Mouse (Mus musculus) C2C12 (cell line): ENCODE results near the gene Nepn. TPM values are rescaled to one million over a fixed set of nuclear protein-coding genes. Genes with fewer than 3 reads are reported as not detected.

Experiments
- H3K27me3 ChIP-seq: one replicate; pipeline ENCODE4 v1.6.1; 2011; ENCODE audit not compliant: control insufficient read depth, insufficient read depth, insufficient read length
- H3K36me3 ChIP-seq: one replicate; pipeline ENCODE4 v1.6.1; 2011; ENCODE audit not compliant: control insufficient read depth, insufficient read depth
- H3K4me3 ChIP-seq: one replicate; pipeline ENCODE4 v1.5.1; 2011; ENCODE audit warnings: mild to moderate bottlenecking, control low read depth; ENCODE audit not compliant: poor library complexity, insufficient read depth, severe bottlenecking
- H3K79me2 ChIP-seq: one replicate; pipeline ENCODE4 v1.6.1; 2011; ENCODE audit not compliant: control insufficient read depth, insufficient read depth
- H3K79me3 ChIP-seq: one replicate; pipeline ENCODE4 v1.6.1; 2011; ENCODE audit warnings: low read depth, control low read depth
- H3ac ChIP-seq: one replicate; pipeline ENCODE3; 2011; ENCODE audit warnings: low read depth; ENCODE audit not compliant: control insufficient read depth, insufficient read length
- CEBPB ChIP-seq: IDR thresholded peaks from one replicate; pipeline ENCODE4 v1.6.1; 2011; ENCODE audit warnings: low read depth, mild to moderate bottlenecking, control low read depth, moderate library complexity
- CTCF ChIP-seq: IDR thresholded peaks from one replicate; pipeline ENCODE4 v1.5.1; 2011; ENCODE audit not compliant: control insufficient read depth, insufficient read depth, insufficient read length
- FOSL1 ChIP-seq: IDR thresholded peaks from one replicate; pipeline ENCODE4 v1.8.0; 2011; ENCODE audit warnings: mild to moderate bottlenecking, low read length; ENCODE audit not compliant: poor library complexity, insufficient read depth, severe bottlenecking
- MAX ChIP-seq: IDR thresholded peaks from one replicate; pipeline ENCODE4 v1.6.1; 2011; ENCODE audit warnings: mild to moderate bottlenecking, control low read depth
- MYOD1 ChIP-seq: IDR thresholded peaks from one replicate; pipeline ENCODE4 v1.6.1; 2011; ENCODE audit warnings: low read depth; ENCODE audit not compliant: control insufficient read depth, insufficient read length
- MYOG ChIP-seq: IDR thresholded peaks from one replicate; pipeline ENCODE4 v1.6.1; 2011; ENCODE audit not compliant: control insufficient read depth, insufficient read length; ENCODE audit errors: extremely low read depth
- USF1 ChIP-seq: IDR thresholded peaks from one replicate; pipeline ENCODE4 v1.6.1; 2011; ENCODE audit warnings: low read depth, mild to moderate bottlenecking, control low read depth, moderate library complexity
- polyA plus RNA-seq: library from polyadenylated mRNA; unstranded; fragments of >200 nt; fragmentation: generic; extraction: Trizol; gene quantifications from one replicate; pipeline ENCODE4 v1.2.1, GENCODE M21; 2012; ENCODE audit warnings: missing spikeins

The Nepn gene
- polyA plus RNA-seq, 1 experiment: not detected

DNA sequence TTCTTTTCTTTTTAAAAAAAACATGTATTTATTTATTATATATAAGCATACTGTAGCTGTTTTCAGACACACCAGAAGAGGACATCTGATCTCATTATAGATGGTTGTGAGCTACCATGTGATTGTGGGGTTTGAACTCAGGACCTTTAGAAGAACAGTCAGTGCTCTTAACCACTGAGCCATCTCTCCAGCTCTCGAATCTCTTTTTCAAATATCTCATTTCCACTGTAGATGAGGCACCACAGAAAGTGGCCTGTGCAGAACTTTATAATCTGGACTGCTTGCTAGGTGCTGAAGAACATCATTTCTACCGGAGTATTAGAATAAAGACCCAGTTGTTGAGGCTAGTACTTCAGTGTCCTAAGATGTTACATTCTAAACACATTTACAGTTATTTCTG is 26.2 kb downstream of the Nepn start:
- Histone ChIP-seq H3K79me3 (peaks cover 24% of the 10 kb centered on the region), H3K27me3 (no peaks in the 10 kb centered on the region), H3K79me2 (peaks cover 26% of the 10 kb centered on the region), H3ac (no peak overlapping the region), H3K4me3 (no peak overlapping the region), H3K36me3 (peaks cover 4% of the 10 kb centered on the region)
- TF ChIP-seq USF1: no peak
- TF ChIP-seq FOSL1: no peak
- no peak for TF ChIP-seq CTCF
- no peak for TF ChIP-seq MYOG
- TF ChIP-seq MAX: no peak

DNA sequence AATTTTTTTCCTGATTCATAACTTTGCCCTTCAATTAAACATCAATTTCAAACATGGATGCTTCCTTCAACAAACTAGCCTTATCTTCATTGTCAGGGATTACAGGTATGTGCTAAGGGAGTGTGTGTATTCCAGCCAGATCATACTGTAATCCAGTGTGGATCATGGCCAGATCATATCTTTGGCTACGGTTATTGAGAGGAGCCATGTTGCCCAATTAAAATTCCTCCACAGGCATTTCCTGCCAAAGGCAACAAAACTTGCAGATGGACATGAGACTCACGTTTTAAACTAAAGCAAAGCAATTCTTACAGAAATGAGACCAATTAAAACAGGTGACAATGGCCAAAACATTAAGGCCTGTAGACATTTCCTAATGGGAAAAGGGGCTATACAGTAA is 27.7 kb downstream of the Nepn start:
- Histone ChIP-seq H3K79me2 (peaks cover 40% of the 10 kb centered on the region), H3K79me3 (peaks cover 38% of the 10 kb centered on the region), H3ac (no peak overlapping the region), H3K36me3 (peaks cover 11% of the 10 kb centered on the region), H3K27me3 (no peaks in the 10 kb centered on the region), H3K4me3 (no peak overlapping the region)
- TF ChIP-seq CEBPB: no peak
- no peak for TF ChIP-seq CTCF
- no peak for TF ChIP-seq USF1
- no peak for TF ChIP-seq MAX
- TF ChIP-seq MYOG: no peak

DNA sequence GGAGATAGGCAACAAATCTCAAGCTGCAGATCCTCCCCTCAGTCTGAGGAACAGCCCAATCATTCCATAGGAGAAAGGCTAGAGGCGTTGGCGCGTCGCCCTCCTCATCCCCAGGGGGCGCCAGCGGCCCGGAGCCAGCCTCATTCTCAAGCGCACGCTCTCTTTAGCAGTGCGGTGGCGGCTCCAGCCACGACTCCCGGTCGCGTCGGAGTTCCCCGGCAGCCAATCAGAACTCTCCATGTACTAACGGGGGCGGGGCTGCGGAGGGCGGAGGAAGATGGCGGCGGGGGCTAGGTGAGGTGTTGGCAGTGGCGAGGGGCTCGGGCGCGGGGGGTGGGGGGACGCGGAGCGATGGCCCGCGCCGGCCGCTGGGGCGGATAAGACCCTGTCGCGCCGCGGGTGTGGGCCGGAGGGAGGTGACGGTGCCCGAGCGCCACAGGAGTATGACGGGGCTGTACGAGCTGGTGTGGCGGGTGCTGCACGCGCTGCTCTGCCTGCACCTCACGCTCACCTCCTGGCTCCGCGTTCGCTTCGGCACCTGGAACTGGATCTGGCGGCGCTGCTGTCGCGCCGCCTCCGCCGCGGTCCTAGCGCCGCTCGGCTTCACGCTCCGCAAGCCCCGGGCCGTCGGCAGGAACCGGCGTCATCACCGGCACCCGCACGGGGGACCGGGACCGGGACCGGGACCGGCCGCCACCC is 28.7 kb downstream of the Nepn start, which contains the start of gene Nus1:
Gene Nus1, plus strand, starts transcription at position 249 of the 699 bp plus-strand sequence.
- peaks cover 50% of the 10 kb centered on the region for H3K79me2 ChIP-seq
- peaks cover 11% of the 10 kb centered on the region for H3K36me3 ChIP-seq
- TF ChIP-seq MAX: peak; percentile 74
- no peak for TF ChIP-seq USF1
- no peak for TF ChIP-seq MYOD1
- TF ChIP-seq CTCF: peak; percentile 96
- peak within 1 kb of the TSS; percentile 98 for H3K4me3 ChIP-seq
- peak within 1 kb of the TSS; percentile 87 for H3ac ChIP-seq
- H3K79me3 ChIP-seq: peaks cover 48% of the 10 kb centered on the region
- no peaks in the 10 kb centered on the region for H3K27me3 ChIP-seq

DNA sequence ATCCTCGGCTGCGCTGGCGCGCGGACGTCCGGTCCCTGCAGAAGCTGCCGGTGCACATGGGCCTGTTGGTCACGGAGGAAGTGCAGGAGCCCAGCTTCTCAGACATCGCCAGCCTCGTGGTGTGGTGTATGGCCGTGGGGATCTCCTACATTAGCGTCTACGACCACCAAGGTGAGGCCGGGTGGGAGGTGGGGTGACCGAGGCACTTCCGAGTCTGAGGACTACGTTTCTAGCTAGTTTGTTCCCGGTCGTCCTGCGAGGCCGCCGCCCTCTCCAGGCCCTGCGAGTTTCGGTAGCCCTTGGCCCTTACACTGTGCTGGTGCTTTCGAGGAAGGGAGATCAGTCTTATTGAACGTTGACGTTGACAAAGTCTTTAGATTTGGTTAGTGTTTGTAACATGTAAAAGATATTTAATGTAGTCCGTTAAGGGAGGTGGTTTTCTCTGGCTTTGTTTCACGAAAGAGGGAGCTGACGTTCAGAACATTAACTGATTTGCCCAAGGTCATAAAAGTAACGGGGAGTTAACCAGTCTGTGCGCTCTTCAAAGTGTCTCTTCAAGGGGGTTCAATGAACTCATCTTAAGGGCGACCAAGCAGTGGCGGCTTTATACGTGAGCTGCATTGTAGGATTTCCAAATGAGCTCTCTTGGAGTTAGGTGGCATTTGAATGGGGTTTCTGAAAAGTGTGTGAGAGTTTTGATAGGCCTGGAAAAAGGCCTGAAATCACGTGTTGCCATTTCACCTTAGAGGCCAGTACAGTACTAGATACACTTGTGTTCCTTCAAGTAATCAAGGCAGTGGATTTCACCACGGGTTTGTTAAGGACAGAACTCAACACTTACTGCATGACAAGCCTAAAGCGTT is 29.5 kb downstream of the Nepn start:
- H3K27me3 ChIP-seq: no peaks in the 10 kb centered on the region
- peaks cover 56% of the 10 kb centered on the region for H3K79me3 ChIP-seq
- H3ac ChIP-seq: peak overlapping the region; percentile 87
- H3K79me2 ChIP-seq: peaks cover 58% of the 10 kb centered on the region
- TF ChIP-seq FOSL1: no peak
- TF ChIP-seq MAX: no peak
- peak; percentile 80 for TF ChIP-seq USF1
- peaks cover 11% of the 10 kb centered on the region for H3K36me3 ChIP-seq
- H3K4me3 ChIP-seq: peak overlapping the region; percentile 98

DNA sequence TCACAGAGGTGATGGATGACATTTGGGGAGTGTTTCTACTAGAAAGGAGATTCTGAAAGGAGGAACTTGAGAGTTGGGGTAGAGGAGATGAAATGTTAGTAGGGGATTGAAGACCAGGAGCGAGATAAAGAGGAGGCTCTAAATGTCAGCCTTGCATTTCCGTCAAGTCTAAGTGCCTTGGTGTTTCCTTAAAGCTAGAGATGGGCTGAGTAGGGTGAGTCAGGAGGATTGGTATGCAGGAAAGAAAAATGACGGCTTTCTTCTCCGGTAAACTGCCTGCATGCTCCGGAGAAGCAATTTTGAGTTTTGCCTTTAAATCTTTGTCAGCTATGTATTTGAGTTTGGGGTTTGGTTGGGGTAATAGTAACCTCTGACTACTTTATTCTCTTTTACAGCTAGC is 30.2 kb downstream of the Nepn start:
- peaks cover 11% of the 10 kb centered on the region for H3K36me3 ChIP-seq
- no peak for TF ChIP-seq MAX
- TF ChIP-seq FOSL1: no peak
- TF ChIP-seq MYOG: no peak
- TF ChIP-seq USF1: no peak
- no peak for TF ChIP-seq CTCF
- TF ChIP-seq CEBPB: no peak
- TF ChIP-seq MYOD1: no peak
- peak overlapping the region; percentile 98 for H3K4me3 ChIP-seq
- H3ac ChIP-seq: no peak overlapping the region
- H3K27me3 ChIP-seq: no peaks in the 10 kb centered on the region
- peaks cover 65% of the 10 kb centered on the region for H3K79me2 ChIP-seq
- peaks cover 63% of the 10 kb centered on the region for H3K79me3 ChIP-seq

DNA sequence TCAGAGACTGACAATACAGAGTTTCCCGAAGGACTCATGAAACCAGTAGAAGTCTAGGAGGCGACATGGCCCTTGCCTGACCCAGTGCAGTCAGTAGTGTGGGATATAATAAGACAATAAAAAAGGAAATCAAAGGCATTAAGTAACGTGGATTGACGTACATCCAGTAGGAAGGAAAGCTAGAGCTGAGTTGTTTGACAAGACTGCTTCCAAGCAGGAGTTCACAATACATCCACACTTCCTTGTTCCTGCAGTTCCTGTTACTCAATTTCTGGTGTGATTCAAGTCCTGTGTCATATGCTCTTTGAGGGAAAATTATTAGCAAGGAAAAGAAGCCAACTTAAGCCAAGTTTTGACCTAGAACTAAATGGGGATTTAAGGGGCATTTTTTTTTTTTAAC is 30.6 kb downstream of the Nepn start:
- TF ChIP-seq MAX (no peak), MYOG (no peak), USF1 (no peak), CTCF (no peak), FOSL1 (no peak), CEBPB (no peak)
- Histone ChIP-seq H3K36me3 (peaks cover 11% of the 10 kb centered on the region), H3K79me3 (peaks cover 67% of the 10 kb centered on the region), H3K27me3 (no peaks in the 10 kb centered on the region), H3ac (peak overlapping the region; percentile 8), H3K79me2 (peaks cover 70% of the 10 kb centered on the region), H3K4me3 (peak overlapping the region; percentile 98)
